Mouse (Mus musculus) heart, embryonic 16.5 days (tissue): ENCODE results near the gene Manba. TPM values are rescaled to one million over a fixed set of nuclear protein-coding genes. Genes with fewer than 3 reads are reported as not detected.
A peak's percentile ranks its signal among the peaks of the same experiment; 100 is the strongest.

Experiments used
- ATAC-seq: fragments of 200-750 bp; cut with Nextera tagmentation; replicated peaks from 2 replicates; pipeline ENCODE4 v1.8.0; 2017; ENCODE audit warnings: moderate number of reproducible peaks; ENCODE audit not compliant: insufficient read depth, low FRiP score; ENCODE audit errors: extremely low read depth
- H3K27ac ChIP-seq: fragments of 300-500 bp; sonication (generic); 2 replicates; pipeline ENCODE4 v1.5.1; 2014; ENCODE audit warnings: mild to moderate bottlenecking, low read length, control low read depth, moderate library complexity
- H3K27me3 ChIP-seq: fragments of 300-500 bp; sonication (generic); 2 replicates; pipeline ENCODE4 v1.6.1; 2014; ENCODE audit warnings: low read length, mixed read lengths; ENCODE audit not compliant: control insufficient read depth, insufficient read depth
- H3K36me3 ChIP-seq: fragments of 300-500 bp; sonication (generic); 2 replicates; pipeline ENCODE4 v1.6.1; 2014; ENCODE audit not compliant: control insufficient read depth, insufficient read depth
- H3K4me1 ChIP-seq: fragments of 300-500 bp; sonication (generic); 2 replicates; pipeline ENCODE4 v1.6.1; 2014; ENCODE audit warnings: low read length, mixed read lengths; ENCODE audit not compliant: control insufficient read depth, insufficient read depth
- H3K4me2 ChIP-seq: fragments of 300-500 bp; sonication (generic); 2 replicates; pipeline ENCODE4 v1.6.1; 2014; ENCODE audit warnings: low read depth, mild to moderate bottlenecking, control low read depth, low read length
- H3K4me3 ChIP-seq: fragments of 300-500 bp; sonication (generic); 2 replicates; pipeline ENCODE4 v1.5.1; 2014; ENCODE audit warnings: mild to moderate bottlenecking, control low read depth, low read length
- H3K9ac ChIP-seq: fragments of 300-500 bp; sonication (generic); 2 replicates; pipeline ENCODE4 v1.6.1; 2014; ENCODE audit warnings: low read length, control low read depth
- H3K9me3 ChIP-seq: fragments of 300-500 bp; sonication (generic); replicated peaks from 2 replicates; pipeline ENCODE4 v1.6.1; 2016; ENCODE audit warnings: low read length; ENCODE audit not compliant: control insufficient read depth
- WGBS: fragments of 180-500 bp; shearing (Covaris S2); extraction: QIAGEN DNeasy Blood & Tissue Kit; methylation state at CpG from one replicate; pipeline ENCODE4 v1.1.7; 2014; 5-methylcytosine and 5-hydroxymethylcytosine counted together
- polyA plus RNA-seq: library from polyadenylated mRNA; unstranded; fragments of >200 nt; fragmentation: Nextera tagmentation; extraction: Ambion mirVana; gene quantifications from 2 replicates; pipeline ENCODE4 v1.2.1, GENCODE M21; 2015

Gene Manba
- polyA plus RNA-seq, 1 experiment from 2014 or later: 37.0 TPM

- 82% methylated on average over 9 of the region's 9 CpGs for WGBS
- Histone ChIP-seq H3K9me3 (no peaks in the 10 kb centered on the region), H3K4me3 (no peak overlapping the region), H3K4me1 (peaks cover 46% of the 10 kb centered on the region), H3K27ac (peak overlapping the region; percentile 61), H3K36me3 (peaks cover 37% of the 10 kb centered on the region), H3K9ac (no peak overlapping the region), H3K4me2 (no peak overlapping the region), H3K27me3 (no peaks in the 10 kb centered on the region)
- no peak for ATAC-seq
These were observed 121.6 kb downstream of the Manba start for GRCm38 (mm10) chr3:135607021-135607420.

DNA sequence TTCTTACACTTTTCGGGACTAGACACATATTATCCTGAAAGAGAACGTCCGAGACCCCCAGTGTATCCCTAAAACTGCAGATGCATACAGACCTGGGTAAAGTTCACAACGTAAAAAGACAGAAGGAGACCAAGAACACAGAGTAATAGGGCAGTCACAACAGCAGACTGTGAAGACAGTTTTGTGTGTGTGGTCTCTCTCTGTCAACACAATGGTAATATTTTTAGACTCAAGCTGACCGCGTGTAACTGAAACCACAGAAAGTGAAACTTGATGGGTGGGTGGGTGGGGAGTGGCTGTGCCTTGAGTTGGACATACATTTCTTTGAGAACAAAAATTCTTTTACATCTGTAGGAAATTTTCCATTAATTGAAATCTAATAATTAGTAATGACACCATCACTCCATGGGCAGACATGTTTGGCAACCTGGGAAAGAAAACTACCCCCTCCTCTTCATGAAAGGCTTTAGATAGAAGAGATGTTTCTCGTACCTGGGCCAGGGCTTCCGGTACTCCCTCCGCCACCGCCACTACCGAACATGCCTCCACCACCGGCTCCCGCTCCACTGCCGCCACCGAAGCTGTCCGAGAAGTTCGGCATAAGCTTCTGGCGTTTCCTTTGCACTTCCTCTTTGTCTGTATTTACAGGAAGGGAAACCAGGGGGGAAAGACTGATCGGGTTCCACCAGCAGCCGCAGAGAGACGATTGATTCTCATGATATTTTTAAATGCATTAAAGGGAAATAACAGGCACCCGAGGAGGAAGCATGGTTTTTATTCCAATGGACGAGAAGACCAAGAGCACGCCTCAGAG lies 122.5 kb downstream of the Manba start:
- Histone ChIP-seq H3K9me3 (no peaks in the 10 kb centered on the region), H3K9ac (peak overlapping the region; percentile 49; the same call in 1 of the 2 replicates), H3K27me3 (no peaks in the 10 kb centered on the region), H3K36me3 (peaks cover 46% of the 10 kb centered on the region), H3K27ac (peak overlapping the region; percentile 61), H3K4me3 (peak overlapping the region; percentile 25), H3K4me2 (peak overlapping the region; percentile 47), H3K4me1 (peaks cover 38% of the 10 kb centered on the region)
- 59% methylated on average over 24 of the region's 24 CpGs for WGBS
- ATAC-seq: no peak

- Histone ChIP-seq H3K27ac (no peak overlapping the region), H3K27me3 (no peaks in the 10 kb centered on the region), H3K36me3 (peaks cover 56% of the 10 kb centered on the region), H3K4me2 (no peak overlapping the region), H3K4me3 (no peak overlapping the region), H3K4me1 (peaks cover 20% of the 10 kb centered on the region), H3K9me3 (no peaks in the 10 kb centered on the region), H3K9ac (no peak overlapping the region)
- 52% methylated on average over 3 of the region's 3 CpGs for WGBS
- ATAC-seq: no peak
These were observed 124.8 kb downstream of the Manba start for GRCm38 (mm10) chr3:135610221-135610620.

DNA sequence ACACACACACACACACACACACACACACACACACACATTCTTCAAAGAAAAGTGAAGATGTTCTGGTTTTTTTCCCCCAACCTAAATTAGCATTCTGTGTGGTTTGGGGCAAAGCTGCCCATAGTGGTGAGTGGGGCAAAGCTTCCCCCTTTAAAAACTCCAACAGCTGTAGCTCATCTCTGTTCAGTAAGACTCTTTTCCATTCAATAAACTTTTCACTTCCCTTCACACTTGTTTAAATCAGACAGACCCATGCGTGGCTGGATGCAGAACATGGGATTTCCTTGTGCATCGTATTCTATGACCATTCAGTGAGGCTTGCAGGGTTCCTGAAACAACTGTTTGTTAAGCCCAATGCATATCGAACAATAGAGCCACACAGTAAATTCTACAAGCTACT lies 129.0 kb downstream of the Manba start:
- Histone ChIP-seq H3K36me3 (peaks cover 61% of the 10 kb centered on the region), H3K4me3 (no peak overlapping the region), H3K9ac (no peak overlapping the region), H3K27me3 (no peaks in the 10 kb centered on the region), H3K9me3 (no peaks in the 10 kb centered on the region), H3K4me2 (no peak overlapping the region), H3K4me1 (no peaks in the 10 kb centered on the region), H3K27ac (no peak overlapping the region)
- ATAC-seq: no peak
- 87% methylated on average over 3 of the region's 3 CpGs for WGBS

- Histone ChIP-seq H3K9me3 (no peaks in the 10 kb centered on the region), H3K27me3 (no peaks in the 10 kb centered on the region), H3K4me1 (no peaks in the 10 kb centered on the region), H3K36me3 (peaks cover 48% of the 10 kb centered on the region), H3K4me2 (no peak overlapping the region), H3K4me3 (no peak overlapping the region), H3K27ac (no peak overlapping the region), H3K9ac (no peak overlapping the region)
- WGBS: 85% methylated on average over 7 of the region's 7 CpGs
- ATAC-seq: no peak
These were observed 131.3 kb downstream of the Manba start for GRCm38 (mm10) chr3:135616730-135617129.

Other genes with a start within 250 kb of the Manba start
- 2.4 and 2.5 TPM in 2 replicates for gene Bdh2, start 204.4 kb upstream of the Manba start, polyA plus RNA-seq
- gene Slc9b2, start 177.9 kb upstream of the Manba start, polyA plus RNA-seq: 0.29 and 0.51 TPM in 2 replicates
- gene Slc9b1, start 137.6 kb upstream of the Manba start, polyA plus RNA-seq: not detected in 2 replicates
- gene Cisd2, start 61.7 kb upstream of the Manba start, polyA plus RNA-seq: 51.8 and 52.0 TPM in 2 replicates
- 424 and 489 TPM in 2 replicates for gene Ube2d3, start 47.5 kb upstream of the Manba start, polyA plus RNA-seq
- 21.7 and 24.0 TPM in 2 replicates for gene Nfkb1, start 205.9 kb downstream of the Manba start, polyA plus RNA-seq